7 mouse cellular contexts compared by ENCODE assay signal in the genomic region with DNA sequence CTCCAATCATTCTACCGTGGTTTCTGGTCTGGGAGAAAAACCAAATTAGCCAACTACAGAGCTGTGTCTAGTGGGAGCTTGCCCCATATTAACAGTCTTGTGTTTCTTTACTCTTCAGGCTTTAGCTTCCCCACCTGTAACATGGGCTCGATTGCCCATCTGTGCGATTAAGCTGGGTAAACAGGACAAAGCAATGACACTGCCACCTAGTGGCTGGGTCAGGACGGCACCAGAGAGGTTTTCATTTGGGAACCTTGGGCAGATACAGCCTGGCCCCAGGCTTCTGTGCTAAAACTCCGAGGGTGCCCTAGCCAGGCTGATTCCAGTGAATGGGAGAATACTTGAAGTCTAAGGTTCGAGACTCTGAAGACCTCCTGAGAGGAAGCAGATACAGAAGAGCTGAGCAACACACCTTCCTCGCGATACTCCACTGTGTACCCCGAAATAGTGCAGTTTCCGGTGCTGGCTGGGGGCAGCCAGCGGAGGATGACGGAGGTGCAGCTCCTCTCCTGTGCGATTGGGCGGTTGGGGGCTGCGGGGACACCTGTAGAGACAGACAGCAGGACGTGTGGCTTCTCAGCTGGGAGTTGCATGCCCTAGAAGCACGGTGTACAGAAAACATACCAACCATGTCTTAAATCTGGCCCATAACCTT. TPM values are rescaled to one million over a fixed set of nuclear protein-coding genes. Genes with fewer than 3 reads are reported as not detected.
A peak's percentile ranks its signal among the peaks of the same experiment; 100 is the strongest.
DNase-seq lines count a peak whose midpoint lies in the region; ATAC-seq lines count a peak whose summit lies in the region.

No protein-coding gene starts in this region.

- WGBS in midbrain, embryonic 11.5 days: 62% methylated on average over 17 of the region's 17 CpGs
- 60% methylated on average over 17 of the region's 17 CpGs for WGBS in midbrain, embryonic 15.5 days
- WGBS in neural tube, embryonic 11.5 days: 61% methylated on average over 17 of the region's 17 CpGs

- no peaks in the 10 kb centered on the region for H3K4me1 ChIP-seq in midbrain, embryonic 11.5 days (ENCODE audit: control insufficient read depth, insufficient read depth, low read length)
- no peaks in the 10 kb centered on the region for H3K4me1 ChIP-seq in midbrain, embryonic 15.5 days
- H3K4me1 ChIP-seq in neural tube, embryonic 11.5 days (ENCODE audit: control insufficient read depth, insufficient read depth, low read length): no peaks in the 10 kb centered on the region

- H3K27ac ChIP-seq in midbrain, embryonic 11.5 days (ENCODE audit: low read depth, low read length): no peak overlapping the region
- H3K27ac ChIP-seq in midbrain, embryonic 15.5 days: no peak overlapping the region
- H3K27ac ChIP-seq in neural tube, embryonic 11.5 days (ENCODE audit: low read depth, low read length): no peak overlapping the region

- intact Hi-C loops in left cerebral cortex, postnatal 25 days (cut with DNase I): loop anchor here (2.0 kb wide), 1 partner anchor 168 kb away; no protein-coding TSS in a partner anchor

- no peaks in the 10 kb centered on the region for H3K36me3 ChIP-seq in midbrain, embryonic 11.5 days (ENCODE audit: control insufficient read depth, insufficient read depth, low read length)
- H3K36me3 ChIP-seq in midbrain, embryonic 15.5 days (replicated peaks): peaks cover 11% of the 10 kb centered on the region; the same call in 1 of the 2 replicates
- no peaks in the 10 kb centered on the region for H3K36me3 ChIP-seq in neural tube, embryonic 11.5 days (ENCODE audit: control insufficient read depth, insufficient read depth, low read length)

- peak; percentile 88 for DNase-seq in midbrain, embryonic 11.5 days (ENCODE audit: low spot score, missing footprints)
- DNase-seq in MN1 (ENCODE audit: low spot score): peak; percentile 42
- DNase-seq in c-Kit-positive CD71-positive TER-119-negative erythroid progenitor cells, embryonic 14.5 days (ENCODE audit: low read depth): peak; percentile 50
- peak; percentile 48 for DNase-seq in heart, adult 8-10 months (ENCODE audit: low spot score)
- peak; percentile 46 to 57 for DNase-seq in left cerebral cortex, postnatal 25 days (ENCODE audit: low spot score in 2 of 2)
- peak; percentile 49 for DNase-seq in neural tube, embryonic 11.5 days (ENCODE audit: low spot score)

- no peak overlapping the region for H3K9ac ChIP-seq in midbrain, embryonic 11.5 days (ENCODE audit: low read length)
- no peak overlapping the region for H3K9ac ChIP-seq in midbrain, embryonic 15.5 days
- H3K9ac ChIP-seq in neural tube, embryonic 11.5 days (ENCODE audit: low read length): no peak overlapping the region

- H3K27me3 ChIP-seq in midbrain, embryonic 11.5 days (ENCODE audit: control insufficient read depth, insufficient read depth, low read length): no peaks in the 10 kb centered on the region
- H3K27me3 ChIP-seq in midbrain, embryonic 15.5 days (replicated peaks): no peaks in the 10 kb centered on the region
- no peaks in the 10 kb centered on the region for H3K27me3 ChIP-seq in neural tube, embryonic 11.5 days (ENCODE audit: control insufficient read depth, insufficient read depth, low read length)

- H3K9me3 ChIP-seq in midbrain, embryonic 11.5 days (ENCODE audit: control insufficient read depth, low read length): no peaks in the 10 kb centered on the region
- no peaks in the 10 kb centered on the region for H3K9me3 ChIP-seq in midbrain, embryonic 15.5 days
- H3K9me3 ChIP-seq in neural tube, embryonic 11.5 days (ENCODE audit: control insufficient read depth, low read length): no peaks in the 10 kb centered on the region

- no peak overlapping the region for H3K4me3 ChIP-seq in midbrain, embryonic 11.5 days (ENCODE audit: low read depth, low read length)
- H3K4me3 ChIP-seq in midbrain, embryonic 15.5 days: no peak overlapping the region
- no peak overlapping the region for H3K4me3 ChIP-seq in neural tube, embryonic 11.5 days (ENCODE audit: low read depth, low read length)

- no peak overlapping the region for H3K4me2 ChIP-seq in midbrain, embryonic 11.5 days
- no peak overlapping the region for H3K4me2 ChIP-seq in midbrain, embryonic 15.5 days
- H3K4me2 ChIP-seq in neural tube, embryonic 11.5 days (ENCODE audit: low read depth): no peak overlapping the region

- no peak for ATAC-seq in midbrain, embryonic 11.5 days (ENCODE audit: low FRiP score)
- no peak for ATAC-seq in midbrain, embryonic 15.5 days (replicated peaks)
- no peak for ATAC-seq in neural tube, embryonic 11.5 days (ENCODE audit: insufficient read depth, low FRiP score, low TSS enrichment)

RNA-seq across cellular contexts. Expression of a gene that starts 21.6 kb away (rescaled TPM):
- polyA plus RNA-seq in midbrain, embryonic 11.5 days (2014; fragmentation: Nextera tagmentation; extraction: Ambion mirVana): 70.8 and 72.9 TPM in 2 replicates
- 23.4 and 24.1 TPM in 2 replicates for polyA plus RNA-seq in midbrain, embryonic 15.5 days (2015; fragmentation: Nextera tagmentation; extraction: Ambion mirVana)
- total RNA-seq in heart, adult 8-10 months (2022): 1 to 10 TPM; 7.9 to 9.1 (median 8.3) TPM
- 10 to 100 TPM; 15.2 to 16.1 TPM for total RNA-seq in left cerebral cortex, postnatal 25 days (2021)
- polyA plus RNA-seq in neural tube, embryonic 11.5 days (2014; fragmentation: Nextera tagmentation; extraction: Ambion mirVana): 65.7 and 66.5 TPM in 2 replicates
